Mouse (Mus musculus) cerebellum, adult 9-10 months (tissue): Measurements from ENCODE around the gene Baz2b.
"Not testable (repeated sequence)": the region's sequence is repeated elsewhere in the genome, so short reads cannot be mapped to it uniquely, and the experiment has no call there.

Experiments used
- DNase-seq: peaks from one replicate; pipeline ENCODE4 v3.0.0; 2022

Baz2b gene

DNA sequence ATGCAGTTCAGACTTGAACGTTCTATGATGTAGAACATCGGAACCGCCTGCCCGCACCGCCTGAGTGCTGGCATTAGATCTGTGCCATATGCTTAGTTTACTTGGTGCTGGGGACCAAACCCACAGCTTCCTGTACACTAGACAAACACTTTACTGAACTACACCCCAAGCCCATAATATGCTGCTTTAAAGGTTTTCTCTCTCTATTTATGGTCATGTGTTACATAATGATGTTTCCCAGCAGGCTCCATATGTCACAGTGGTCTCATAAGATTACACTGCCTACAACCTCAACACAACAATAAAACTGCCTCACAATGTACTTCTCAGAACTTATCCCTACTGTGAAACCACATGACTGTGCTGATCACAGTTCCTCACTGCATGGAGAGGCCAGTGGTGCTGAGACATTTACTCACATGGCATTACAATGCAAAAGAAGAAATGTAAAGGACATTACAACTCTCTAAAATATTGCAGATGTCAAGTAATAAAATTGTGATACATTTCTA lies 9.5 kb downstream of the Baz2b start:
- no peak for DNase-seq

GRCm38 (mm10) chr2:60196841-60197240 lies 12.8 kb downstream of the Baz2b start:
- DNase-seq, result no peak

- DNase-seq, result no peak
Observed at GRCm38 (mm10) chr2:60181696-60182095, 27.9 kb downstream of the Baz2b start.

- DNase-seq, result no peak
Observed at GRCm38 (mm10) chr2:60177490-60177889, 32.1 kb downstream of the Baz2b start.

DNA sequence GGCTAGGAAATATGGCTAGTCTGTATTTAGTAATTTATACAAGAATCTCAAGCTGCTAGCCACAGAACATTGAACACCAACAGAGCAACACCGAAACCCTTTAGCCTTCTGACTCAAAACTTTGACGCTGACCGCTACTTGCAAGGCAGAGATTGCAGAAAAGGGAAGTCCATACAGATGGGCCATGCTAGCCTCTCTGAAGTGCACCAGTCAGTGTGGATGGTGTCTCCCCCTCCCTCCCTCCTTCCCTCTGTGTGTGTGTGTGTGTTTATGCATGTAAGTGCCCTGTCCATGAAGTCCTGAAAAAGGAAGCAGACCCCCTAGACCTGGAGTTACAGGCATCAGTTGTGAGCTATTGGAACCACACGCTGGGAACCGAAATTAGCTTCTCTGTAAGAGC lies 33.6 kb downstream of the Baz2b start:
- DNase-seq, result no peak

DNA sequence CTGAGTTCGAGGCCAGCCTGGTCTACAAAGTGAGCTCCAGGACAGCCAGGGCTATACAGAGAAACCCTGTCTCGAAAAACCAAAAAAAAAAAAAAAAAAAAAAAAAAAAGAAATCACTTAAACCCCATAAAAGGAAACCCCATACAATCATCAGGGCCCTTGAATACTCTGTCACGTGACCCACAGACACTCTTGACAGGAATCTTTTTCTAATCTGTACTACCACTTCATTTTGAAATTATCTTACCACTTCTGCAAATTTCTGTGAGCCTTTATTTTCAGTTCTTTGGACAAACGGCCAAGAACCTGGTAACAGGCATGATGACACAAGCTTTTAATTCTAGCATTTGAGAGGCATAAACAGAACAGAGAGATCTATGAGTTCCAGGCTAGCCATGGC lies 34.6 kb downstream of the Baz2b start:
- no peak for DNase-seq

- DNase-seq, result no peak
Observed at GRCm38 (mm10) chr2:60173595-60173994, 36.0 kb downstream of the Baz2b start.

DNA sequence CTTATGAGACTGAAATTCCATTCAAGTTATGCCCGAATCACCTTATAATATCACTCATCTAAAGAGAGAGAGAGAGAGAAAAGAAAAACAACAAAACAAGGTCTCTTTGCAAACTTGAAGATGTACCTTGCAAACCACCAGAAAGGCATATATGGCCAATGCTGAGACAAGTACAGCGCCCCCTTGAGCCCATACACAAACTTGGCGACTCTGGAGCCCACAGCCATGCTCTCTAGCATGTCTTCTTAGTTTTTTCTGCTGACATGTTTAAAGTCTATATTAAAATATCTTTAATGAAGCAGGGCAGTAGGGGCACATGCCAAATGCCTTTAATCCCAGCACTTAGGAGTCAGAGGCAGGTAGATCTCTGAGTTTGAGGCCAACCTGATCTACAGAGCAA lies 36.4 kb downstream of the Baz2b start:
- no peak for DNase-seq

- no peak for DNase-seq
Observed at GRCm38 (mm10) chr2:60172531-60172914, 37.1 kb downstream of the Baz2b start.

- peak; percentile 22 for DNase-seq
Observed at GRCm38 (mm10) chr2:60171786-60172530, 37.7 kb downstream of the Baz2b start.

- no peak for DNase-seq
Observed at GRCm38 (mm10) chr2:60166878-60167277, 42.8 kb downstream of the Baz2b start.

DNA sequence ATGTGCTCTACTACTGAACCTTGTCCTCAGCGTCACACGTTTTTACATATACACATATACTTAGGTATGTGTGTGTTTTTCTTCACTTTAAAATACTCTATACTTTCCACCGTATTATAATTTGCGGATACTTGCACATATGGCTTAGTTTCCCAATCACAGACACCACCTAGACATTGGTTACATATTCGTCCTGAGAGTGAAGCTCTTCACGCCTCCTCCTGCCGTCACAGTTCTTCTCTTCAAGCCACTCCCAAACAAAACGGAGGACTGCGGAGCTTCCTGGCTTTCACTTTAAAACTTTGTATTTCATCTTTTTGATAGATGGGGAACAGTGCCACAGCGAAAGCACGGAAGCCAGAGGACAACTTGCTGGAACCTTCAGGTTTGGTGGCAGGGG lies 44.0 kb downstream of the Baz2b start:
- DNase-seq, result no peak

GRCm38 (mm10) chr2:60163744-60164143 lies 45.9 kb downstream of the Baz2b start:
- no peak for DNase-seq

GRCm38 (mm10) chr2:60152481-60152880 lies 57.2 kb downstream of the Baz2b start:
- DNase-seq, result no peak

- DNase-seq, result no peak
Observed at GRCm38 (mm10) chr2:60148651-60149050, 61.0 kb downstream of the Baz2b start.

- DNase-seq, result no peak
Observed at GRCm38 (mm10) chr2:60147428-60147827, 62.2 kb downstream of the Baz2b start.

DNA sequence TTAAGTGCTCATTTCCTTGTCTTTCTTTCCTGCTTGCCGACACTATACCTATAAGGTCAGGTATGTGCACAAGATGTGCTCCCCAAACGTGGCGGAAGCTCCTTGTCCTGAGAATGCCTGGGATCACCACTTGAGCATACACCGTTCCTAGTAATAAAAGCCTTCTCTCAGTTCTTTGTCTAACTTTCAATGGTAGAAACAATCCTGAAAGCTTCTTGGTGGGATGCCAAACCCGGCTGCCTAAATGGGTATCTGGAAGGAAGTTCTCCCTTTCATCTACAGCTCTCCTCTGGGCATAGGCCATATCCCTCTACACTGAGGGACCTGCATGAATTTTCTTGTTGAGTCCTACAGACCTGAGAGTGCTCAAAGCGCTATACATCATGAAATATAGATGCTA lies 63.9 kb downstream of the Baz2b start:
- DNase-seq, result no peak

DNA sequence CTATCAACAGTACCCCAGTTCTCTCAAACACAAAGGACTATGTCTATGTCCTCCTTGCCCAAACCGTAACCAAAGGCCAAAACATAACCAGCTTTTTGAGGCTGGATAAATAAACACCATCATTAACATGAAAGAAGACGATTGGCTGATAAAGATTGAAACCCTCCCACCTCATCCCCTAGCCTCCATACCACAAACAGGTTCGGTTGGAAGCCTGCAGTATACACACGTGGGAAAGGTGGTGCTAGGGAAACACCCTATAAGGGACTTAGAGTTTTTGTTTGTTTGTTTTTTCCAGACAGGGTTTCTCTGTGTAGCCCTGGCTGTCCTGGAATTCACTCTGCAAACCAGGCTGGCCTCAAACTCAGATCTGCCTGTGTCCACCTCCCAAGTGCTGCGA lies 66.3 kb downstream of the Baz2b start:
- DNase-seq, result no peak

DNA sequence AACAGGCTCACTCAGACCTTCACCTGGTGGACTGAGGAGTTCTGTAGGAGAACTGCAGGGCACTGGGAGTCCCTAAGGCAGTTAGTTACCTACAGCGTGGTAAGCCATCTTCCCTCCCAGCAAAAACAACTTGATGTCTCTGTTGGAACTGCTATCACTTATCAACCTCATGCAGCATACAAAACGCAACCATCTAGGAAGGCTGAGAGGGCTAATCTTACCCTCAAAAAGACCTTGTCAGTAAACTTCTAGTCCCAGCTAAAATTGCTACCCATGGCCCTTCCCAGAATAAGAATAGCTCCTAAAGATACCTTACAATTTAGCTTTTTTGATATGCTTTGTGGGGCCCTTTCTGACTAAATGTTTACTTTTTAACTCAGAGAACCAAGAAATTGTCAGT lies 67.4 kb downstream of the Baz2b start:
- no peak for DNase-seq

DNA sequence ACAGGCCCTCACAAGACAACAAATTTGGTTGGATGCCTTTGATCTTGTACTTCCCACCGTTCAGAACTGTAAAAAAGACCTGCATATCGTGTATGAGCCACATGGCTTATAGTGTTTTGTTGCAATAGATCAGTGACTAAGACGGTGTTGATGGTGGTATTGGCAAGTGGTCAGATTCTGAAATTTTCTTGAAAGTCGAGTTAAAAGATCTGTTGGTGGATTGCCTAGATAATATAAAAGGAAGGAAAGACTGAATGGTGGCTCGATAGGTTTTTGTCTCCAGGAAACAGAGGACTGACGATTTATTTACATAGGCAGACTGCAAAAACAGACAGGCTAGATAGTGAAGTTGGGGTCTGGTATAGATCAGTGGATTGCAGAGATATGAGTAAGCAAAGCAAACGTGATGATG lies 70.9 kb downstream of the Baz2b start:
- DNase-seq, result no peak

GRCm38 (mm10) chr2:60135796-60136195 lies 73.8 kb downstream of the Baz2b start:
- no peak for DNase-seq

- DNase-seq, result not testable (repeated sequence)
Observed at GRCm38 (mm10) chr2:60134958-60135357, 74.7 kb downstream of the Baz2b start.

GRCm38 (mm10) chr2:60133072-60133471 lies 76.6 kb downstream of the Baz2b start:
- DNase-seq, result peak; percentile 75

GRCm38 (mm10) chr2:60132269-60133042 lies 77.2 kb downstream of the Baz2b start:
- no peak for DNase-seq
